In genomic region chr9:59751966-59752365, GRCm38 (mm10) we compare ENCODE assay signal across 9 mouse cellular contexts. TPM values are rescaled to one million over a fixed set of nuclear protein-coding genes. Genes with fewer than 3 reads are reported as not detected.
DNase-seq lines count a peak whose midpoint lies in the region; ATAC-seq and TF ChIP-seq lines count a peak whose summit lies in the region.
"Had no signal": no experiment of that assay in that cellular context is flagged by ENCODE, and none has a peak within 500 bp of the region (broad histone marks: within the 10 kb centered on the region; RNA-seq: fewer than 3 reads in every experiment).

No protein-coding gene starts in this region.

- peak overlapping the region; percentile 86 for H3K4me2 ChIP-seq in forebrain, embryonic 12.5 days
- H3K4me2 ChIP-seq in liver, embryonic 14.5 days (ENCODE audit: low read depth), result peak overlapping the region; percentile 94
- peak overlapping the region; percentile 56 for H3K4me2 ChIP-seq in stomach, postnatal 0 days (replicated peaks; ENCODE audit: low read depth)

- no peaks in the 10 kb centered on the region for H3K27me3 ChIP-seq in erythroblast, embryonic 14.5 days (ENCODE audit: control insufficient read depth)
- H3K27me3 ChIP-seq in forebrain, embryonic 12.5 days, result no peaks in the 10 kb centered on the region
- no peaks in the 10 kb centered on the region for H3K27me3 ChIP-seq in liver, embryonic 14.5 days (ENCODE audit: control insufficient read depth, insufficient read depth, low read length)
- no peaks in the 10 kb centered on the region for H3K27me3 ChIP-seq in stomach, postnatal 0 days (ENCODE audit: control insufficient read depth, insufficient read depth, low read length)
- H3K27me3 ChIP-seq: Patski had no signal

- H3K9me3 ChIP-seq in erythroblast, embryonic 14.5 days (ENCODE audit: control insufficient read depth, low read length), result no peaks in the 10 kb centered on the region
- H3K9me3 ChIP-seq in forebrain, embryonic 12.5 days, result no peaks in the 10 kb centered on the region
- H3K9me3 ChIP-seq in liver, embryonic 14.5 days (ENCODE audit: control insufficient read depth, low read length), result no peaks in the 10 kb centered on the region
- no peaks in the 10 kb centered on the region for H3K9me3 ChIP-seq in stomach, postnatal 0 days (ENCODE audit: control insufficient read depth, low read length)

- no peaks in the 10 kb centered on the region for H3K36me3 ChIP-seq in erythroblast, embryonic 14.5 days (ENCODE audit: control insufficient read depth)
- no peaks in the 10 kb centered on the region for H3K36me3 ChIP-seq in forebrain, embryonic 12.5 days (replicated peaks)
- H3K36me3 ChIP-seq in liver, embryonic 14.5 days (replicated peaks; ENCODE audit: control insufficient read depth, insufficient read depth, low read depth), result no peaks in the 10 kb centered on the region
- H3K36me3 ChIP-seq in stomach, postnatal 0 days (ENCODE audit: control insufficient read depth, insufficient read depth, low read length), result no peaks in the 10 kb centered on the region

- peak overlapping the region; percentile 94 for H3K4me3 ChIP-seq in erythroblast, embryonic 14.5 days (replicated peaks)
- peak overlapping the region; percentile 95 for H3K4me3 ChIP-seq in forebrain, embryonic 12.5 days (replicated peaks)
- H3K4me3 ChIP-seq in liver, embryonic 14.5 days (ENCODE audit: insufficient read depth in 1 of 2, low read depth in 2 of 2, low read length in 2 of 2), result peak overlapping the region; percentile 86 to 87
- peak overlapping the region; percentile 89 for H3K4me3 ChIP-seq in stomach, postnatal 0 days (ENCODE audit: low read depth, low read length)

- no peak for TF ChIP-seq EP300 in liver, embryonic 14.5 days (IDR thresholded peaks at IDR 0.05; ENCODE audit: low read depth)
- no peak for TF ChIP-seq EP300 in stomach, postnatal 0 days (optimal IDR thresholded peaks at IDR 0.05)

- 9% methylated on average over 2 of the region's 2 CpGs for WGBS in forebrain, embryonic 12.5 days
- WGBS in liver, embryonic 14.5 days (ENCODE audit: insufficient replicate concordance), result 6% methylated on average over 2 of the region's 2 CpGs
- WGBS in stomach, postnatal 0 days, result 1% methylated on average over 2 of the region's 2 CpGs

- DNase-seq in A20 (ENCODE audit: low read depth, low spot score), result peak; percentile 36
- DNase-seq in liver, embryonic 14.5 days (ENCODE audit: low read depth in 3 of 3, low spot score in 3 of 3), result no peak
- DNase-seq in stomach, postnatal 0 days (ENCODE audit: low spot score), result no peak
- no peak for DNase-seq in ovary, postnatal 36 days (ENCODE audit: low spot score)
- DNase-seq in embryo, embryonic 10 days (ENCODE audit: low spot score), result no peak

- peaks cover 35% of the 10 kb centered on the region for H3K4me1 ChIP-seq in erythroblast, embryonic 14.5 days (ENCODE audit: control insufficient read depth)
- peaks cover 15% of the 10 kb centered on the region for H3K4me1 ChIP-seq in forebrain, embryonic 12.5 days
- H3K4me1 ChIP-seq in liver, embryonic 14.5 days (replicated peaks; ENCODE audit: control insufficient read depth in 2 of 2, insufficient read depth in 2 of 2, low read length in 1 of 2), result peaks cover 12 to 16% of the 10 kb centered on the region in 2 experiments
- no peaks in the 10 kb centered on the region for H3K4me1 ChIP-seq in stomach, postnatal 0 days (replicated peaks; ENCODE audit: control insufficient read depth, insufficient read depth)

- no peak for TF ChIP-seq CTCF in liver, embryonic 14.5 days (IDR thresholded peaks at IDR 0.05; ENCODE audit: low read depth)
- TF ChIP-seq CTCF in stomach, postnatal 0 days (IDR thresholded peaks at IDR 0.05; ENCODE audit: low read depth), result no peak

- H3K27ac ChIP-seq in forebrain, embryonic 12.5 days, result no peak overlapping the region
- no peak overlapping the region; the same call in 1 of the 2 replicates for H3K27ac ChIP-seq in liver, embryonic 14.5 days
- no peak overlapping the region for H3K27ac ChIP-seq in stomach, postnatal 0 days (replicated peaks)

- ATAC-seq in erythroblast, adult 5-6 weeks (replicated peaks; ENCODE audit: low FRiP score, poor library complexity, severe bottlenecking), result no peak
- no peak for ATAC-seq in forebrain, embryonic 12.5 days (ENCODE audit: low FRiP score)
- no peak for ATAC-seq in liver, embryonic 14.5 days (ENCODE audit: insufficient read depth)
- no peak for ATAC-seq in stomach, postnatal 0 days (ENCODE audit: low FRiP score, low TSS enrichment)

- peak overlapping the region; percentile 90 for H3K9ac ChIP-seq in forebrain, embryonic 12.5 days
- peak overlapping the region; percentile 79 for H3K9ac ChIP-seq in liver, embryonic 14.5 days (replicated peaks)
- H3K9ac ChIP-seq in stomach, postnatal 0 days (ENCODE audit: low read length), result peak overlapping the region; percentile 80

RNA-seq across cellular contexts. Expression of gene Myo9a, which starts 1.3 kb away (rescaled TPM):
- 0.02 and 0.03 TPM in 2 replicates for polyA plus RNA-seq in erythroblast, embryonic 14.5 days (2012)
- 9.0 and 21.5 TPM in 2 replicates for total RNA-seq in erythroblast, adult 5-6 weeks (2015; ENCODE audit: low replicate concordance)
- 8.2 and 13.4 TPM in 2 replicates for total RNA-seq in erythroblast, adult 5-6 weeks (2017; ENCODE audit: low replicate concordance)
- 20.9 and 22.7 TPM in 2 replicates for polyA plus RNA-seq in forebrain, embryonic 12.5 days (2016; fragmentation: Nextera tagmentation; extraction: Ambion mirVana)
- polyA plus RNA-seq in liver, embryonic 14.5 days (2012; rRNA removed), result 2.5 and 2.6 TPM in 2 replicates
- polyA plus RNA-seq in liver, embryonic 14.5 days (2014; fragmentation: Nextera tagmentation; extraction: Ambion mirVana), result 3.5 and 3.6 TPM in 2 replicates
- polyA plus RNA-seq in stomach, postnatal 0 days (2015; fragmentation: Nextera tagmentation; extraction: Ambion mirVana), result 3.8 and 4.0 TPM in 2 replicates

RNA-seq across cellular contexts. Expression of gene Senp8, which starts 1.5 kb away (rescaled TPM):
- 0.01 and 0.04 TPM in 2 replicates for polyA plus RNA-seq in erythroblast, embryonic 14.5 days (2012)
- total RNA-seq in erythroblast, adult 5-6 weeks (2015; ENCODE audit: low replicate concordance), result 0.96 and 6.1 TPM in 2 replicates
- total RNA-seq in erythroblast, adult 5-6 weeks (2017; ENCODE audit: low replicate concordance), result 0.26 and 1.3 TPM in 2 replicates
- 13.0 and 18.1 TPM in 2 replicates for polyA plus RNA-seq in forebrain, embryonic 12.5 days (2016; fragmentation: Nextera tagmentation; extraction: Ambion mirVana)
- 1.4 and 1.8 TPM in 2 replicates for polyA plus RNA-seq in liver, embryonic 14.5 days (2012; rRNA removed)
- polyA plus RNA-seq in liver, embryonic 14.5 days (2014; fragmentation: Nextera tagmentation; extraction: Ambion mirVana), result 3.1 and 4.0 TPM in 2 replicates
- 4.2 and 4.3 TPM in 2 replicates for polyA plus RNA-seq in stomach, postnatal 0 days (2015; fragmentation: Nextera tagmentation; extraction: Ambion mirVana)
